Mouse (Mus musculus): ENCODE results near the gene Tmem51.

GRCm38 (mm10) chr4:142091100-142091499 lies 7.0 kb upstream of the Tmem51 start:
- TF ChIP-seq ZC3H11A (IDR thresholded peaks at IDR 0.05; ENCODE audit: borderline replicate concordance, low read depth, low read length), result no peak
- no peak for TF ChIP-seq MAFK (IDR thresholded peaks at IDR 0.05; ENCODE audit: insufficient read depth, low read depth, low read length)
- no peak for TF ChIP-seq ZNF384 (IDR thresholded peaks at IDR 0.05; ENCODE audit: low read depth, low read length)
